Mouse (Mus musculus): ENCODE results near the gene Itga5.

DNA sequence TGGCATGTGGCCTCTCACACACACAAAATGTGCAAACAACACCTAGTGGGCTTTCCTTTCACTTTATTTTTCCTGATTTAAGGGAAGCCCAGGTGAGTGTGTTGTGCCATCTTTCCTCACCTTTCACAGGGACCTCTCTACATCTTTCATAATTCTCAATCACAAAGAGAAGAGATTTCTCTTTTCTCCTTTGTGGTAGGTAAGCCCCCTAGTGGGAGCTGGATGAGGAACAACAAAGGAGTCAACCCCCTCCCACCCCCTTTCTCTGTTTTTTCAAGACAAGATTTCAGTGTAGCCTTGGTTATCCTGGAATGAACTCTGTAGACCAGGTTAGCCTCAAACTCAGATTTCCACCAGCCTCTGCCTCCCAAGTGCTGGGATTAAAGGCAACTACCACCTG lies 23.0 kb downstream of the Itga5 start:
- TF ChIP-seq POLR2A (IDR thresholded peaks at IDR 0.05; ENCODE audit: borderline replicate concordance, extremely low read depth, low read depth, low read length) (no peak), CTCF (IDR thresholded peaks at IDR 0.05; ENCODE audit: insufficient read depth, low read length) (no peak)

Measured in lung, adult 2 months (tissue).